Mouse (Mus musculus): Measurements from ENCODE around the gene Mthfd1l. TPM values are rescaled to one million over a fixed set of nuclear protein-coding genes. Genes with fewer than 3 reads are reported as not detected.

Gene Mthfd1l
- polyA plus RNA-seq, 1 experiment: 5.8 TPM

GRCm38 (mm10) chr10:4128915-4129314 is 156.0 kb downstream of the Mthfd1l start:
- 61% methylated on average over 4 of the region's 4 CpGs for WGBS
- peaks cover 11% of the 10 kb centered on the region; the same call in 1 of the 2 replicates for H3K4me1 ChIP-seq (ENCODE audit: control insufficient read depth, insufficient read depth, insufficient read length)
- no peaks in the 10 kb centered on the region for H3K27me3 ChIP-seq (ENCODE audit: control insufficient read depth, insufficient read depth, low read length)
- no peaks in the 10 kb centered on the region for H3K36me3 ChIP-seq (ENCODE audit: control insufficient read depth, insufficient read depth, low read length)
- DNase-seq (ENCODE audit: low read depth in 1 of 2, low spot score in 2 of 2): no peak
- TF ChIP-seq POLR2A (IDR thresholded peaks at IDR 0.05; ENCODE audit: low read depth, low read length) (no peak), CTCF (IDR thresholded peaks at IDR 0.05; ENCODE audit: extremely low read depth, insufficient read depth, insufficient read length, insufficient replicate concordance) (no peak)
- peak overlapping the region; percentile 35; the same call in 1 of the 2 replicates for H3K27ac ChIP-seq (ENCODE audit: insufficient read depth, low read length)
- no peak overlapping the region for H3K4me3 ChIP-seq (ENCODE audit: extremely low read depth, insufficient read depth, insufficient read length)

GRCm38 (mm10) chr10:4129461-4129860 is 156.5 kb downstream of the Mthfd1l start:
- DNase-seq (ENCODE audit: low read depth in 1 of 2, low spot score in 2 of 2): no peak
- H3K36me3 ChIP-seq (ENCODE audit: control insufficient read depth, insufficient read depth, low read length): no peaks in the 10 kb centered on the region
- no peak overlapping the region for H3K27ac ChIP-seq (ENCODE audit: insufficient read depth, low read length)
- no peak overlapping the region for H3K4me3 ChIP-seq (ENCODE audit: extremely low read depth, insufficient read depth, insufficient read length)
- peaks cover 11% of the 10 kb centered on the region; the same call in 1 of the 2 replicates for H3K4me1 ChIP-seq (ENCODE audit: control insufficient read depth, insufficient read depth, insufficient read length)
- no peak for TF ChIP-seq CTCF (IDR thresholded peaks at IDR 0.05; ENCODE audit: extremely low read depth, insufficient read depth, insufficient read length, insufficient replicate concordance)
- no peak for TF ChIP-seq POLR2A (IDR thresholded peaks at IDR 0.05; ENCODE audit: low read depth, low read length)
- no peaks in the 10 kb centered on the region for H3K27me3 ChIP-seq (ENCODE audit: control insufficient read depth, insufficient read depth, low read length)
- WGBS: 86% methylated on average over 8 of the region's 8 CpGs

GRCm38 (mm10) chr10:4130034-4130607 is 157.2 kb downstream of the Mthfd1l start:
- Histone ChIP-seq H3K27ac (ENCODE audit: insufficient read depth, low read length) (no peak overlapping the region), H3K36me3 (ENCODE audit: control insufficient read depth, insufficient read depth, low read length) (no peaks in the 10 kb centered on the region), H3K27me3 (ENCODE audit: control insufficient read depth, insufficient read depth, low read length) (no peaks in the 10 kb centered on the region), H3K4me3 (ENCODE audit: extremely low read depth, insufficient read depth, insufficient read length) (no peak overlapping the region), H3K4me1 (ENCODE audit: control insufficient read depth, insufficient read depth, insufficient read length) (peaks cover 11% of the 10 kb centered on the region; the same call in 1 of the 2 replicates)
- 87% methylated on average over 11 of the region's 11 CpGs for WGBS
- no peak for DNase-seq (ENCODE audit: low read depth in 1 of 2, low spot score in 2 of 2)
- TF ChIP-seq CTCF (IDR thresholded peaks at IDR 0.05; ENCODE audit: extremely low read depth, insufficient read depth, insufficient read length, insufficient replicate concordance) (no peak), POLR2A (IDR thresholded peaks at IDR 0.05; ENCODE audit: low read depth, low read length) (no peak)

GRCm38 (mm10) chr10:4132735-4133134 is 159.8 kb downstream of the Mthfd1l start:
- H3K4me1 ChIP-seq (ENCODE audit: control insufficient read depth, insufficient read depth, insufficient read length): peaks cover 4% of the 10 kb centered on the region; the same call in 1 of the 2 replicates
- TF ChIP-seq POLR2A (IDR thresholded peaks at IDR 0.05; ENCODE audit: low read depth, low read length): no peak
- no peak for TF ChIP-seq CTCF (IDR thresholded peaks at IDR 0.05; ENCODE audit: extremely low read depth, insufficient read depth, insufficient read length, insufficient replicate concordance)
- DNase-seq (ENCODE audit: low read depth in 1 of 2, low spot score in 2 of 2): no peak
- no peak overlapping the region for H3K27ac ChIP-seq (ENCODE audit: insufficient read depth, low read length)
- H3K36me3 ChIP-seq (ENCODE audit: control insufficient read depth, insufficient read depth, low read length): no peaks in the 10 kb centered on the region
- no peak overlapping the region for H3K4me3 ChIP-seq (ENCODE audit: extremely low read depth, insufficient read depth, insufficient read length)
- 84% methylated on average over 7 of the region's 7 CpGs for WGBS
- no peaks in the 10 kb centered on the region for H3K27me3 ChIP-seq (ENCODE audit: control insufficient read depth, insufficient read depth, low read length)

- no peak for DNase-seq (ENCODE audit: low read depth in 1 of 2, low spot score in 2 of 2)
- no peak for TF ChIP-seq CTCF (IDR thresholded peaks at IDR 0.05; ENCODE audit: extremely low read depth, insufficient read depth, insufficient read length, insufficient replicate concordance)
- no peak for TF ChIP-seq POLR2A (IDR thresholded peaks at IDR 0.05; ENCODE audit: low read depth, low read length)
- H3K36me3 ChIP-seq (ENCODE audit: control insufficient read depth, insufficient read depth, low read length): no peaks in the 10 kb centered on the region
- H3K4me3 ChIP-seq (ENCODE audit: extremely low read depth, insufficient read depth, insufficient read length): no peak overlapping the region
- 89% methylated on average over 5 of the region's 5 CpGs for WGBS
- H3K4me1 ChIP-seq (ENCODE audit: control insufficient read depth, insufficient read depth, insufficient read length): no peaks in the 10 kb centered on the region
- no peaks in the 10 kb centered on the region for H3K27me3 ChIP-seq (ENCODE audit: control insufficient read depth, insufficient read depth, low read length)
- H3K27ac ChIP-seq (ENCODE audit: insufficient read depth, low read length): no peak overlapping the region
These were observed 162.3 kb downstream of the Mthfd1l start for GRCm38 (mm10) chr10:4135100-4135764.

GRCm38 (mm10) chr10:4139531-4139930 is 166.6 kb downstream of the Mthfd1l start:
- DNase-seq (ENCODE audit: low read depth in 1 of 2, low spot score in 2 of 2): no peak
- Histone ChIP-seq H3K4me3 (ENCODE audit: extremely low read depth, insufficient read depth, insufficient read length) (no peak overlapping the region), H3K27ac (ENCODE audit: insufficient read depth, low read length) (no peak overlapping the region), H3K4me1 (ENCODE audit: control insufficient read depth, insufficient read depth, insufficient read length) (no peaks in the 10 kb centered on the region), H3K36me3 (ENCODE audit: control insufficient read depth, insufficient read depth, low read length) (no peaks in the 10 kb centered on the region), H3K27me3 (ENCODE audit: control insufficient read depth, insufficient read depth, low read length) (no peaks in the 10 kb centered on the region)
- TF ChIP-seq POLR2A (IDR thresholded peaks at IDR 0.05; ENCODE audit: low read depth, low read length): no peak
- TF ChIP-seq CTCF (IDR thresholded peaks at IDR 0.05; ENCODE audit: extremely low read depth, insufficient read depth, insufficient read length, insufficient replicate concordance): no peak
- 95% methylated on average over 3 of the region's 3 CpGs for WGBS

- TF ChIP-seq CTCF (IDR thresholded peaks at IDR 0.05; ENCODE audit: extremely low read depth, insufficient read depth, insufficient read length, insufficient replicate concordance) (no peak), POLR2A (IDR thresholded peaks at IDR 0.05; ENCODE audit: low read depth, low read length) (no peak)
- Histone ChIP-seq H3K4me1 (ENCODE audit: control insufficient read depth, insufficient read depth, insufficient read length) (no peaks in the 10 kb centered on the region), H3K36me3 (ENCODE audit: control insufficient read depth, insufficient read depth, low read length) (no peaks in the 10 kb centered on the region), H3K4me3 (ENCODE audit: extremely low read depth, insufficient read depth, insufficient read length) (no peak overlapping the region), H3K27ac (ENCODE audit: insufficient read depth, low read length) (no peak overlapping the region), H3K27me3 (ENCODE audit: control insufficient read depth, insufficient read depth, low read length) (no peaks in the 10 kb centered on the region)
- WGBS: 88% methylated on average over 7 of the region's 7 CpGs
- no peak for DNase-seq (ENCODE audit: low read depth in 1 of 2, low spot score in 2 of 2)
These were observed 168.8 kb downstream of the Mthfd1l start for GRCm38 (mm10) chr10:4141689-4142088.
